Mouse (Mus musculus): ENCODE data around the gene Olfr61.
A peak's percentile ranks its signal among the peaks of the same experiment; 100 is the strongest.
"Not testable (repeated sequence)": the region's sequence is repeated elsewhere in the genome, so short reads cannot be mapped to it uniquely, and the experiment has no call there.

The Olfr61 gene

DNA sequence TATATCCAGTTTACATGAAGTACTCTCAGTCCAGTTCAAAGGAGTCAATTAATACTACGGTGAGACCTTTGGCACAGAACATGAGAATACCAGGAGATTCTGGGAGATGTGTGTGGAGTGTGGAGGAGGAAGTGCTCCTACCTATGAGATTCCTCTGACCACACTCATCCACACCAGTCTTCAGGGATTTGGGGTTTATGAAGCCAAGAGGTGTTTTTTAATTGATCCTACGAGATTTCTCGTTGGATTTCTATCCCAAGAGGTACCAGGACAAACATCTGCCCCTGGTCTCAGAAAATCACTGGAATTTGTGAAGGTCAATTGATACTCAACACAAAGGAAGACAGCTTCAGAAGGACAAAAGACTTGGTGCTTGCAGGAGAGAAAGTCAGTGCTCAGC, at the start of gene Olfr61:
TSS of gene Olfr61 (plus strand) at position 301 of the 400 bp plus-strand sequence.
- DNase-seq (ENCODE audit: low read depth, low spot score) = not testable (repeated sequence)

DNA sequence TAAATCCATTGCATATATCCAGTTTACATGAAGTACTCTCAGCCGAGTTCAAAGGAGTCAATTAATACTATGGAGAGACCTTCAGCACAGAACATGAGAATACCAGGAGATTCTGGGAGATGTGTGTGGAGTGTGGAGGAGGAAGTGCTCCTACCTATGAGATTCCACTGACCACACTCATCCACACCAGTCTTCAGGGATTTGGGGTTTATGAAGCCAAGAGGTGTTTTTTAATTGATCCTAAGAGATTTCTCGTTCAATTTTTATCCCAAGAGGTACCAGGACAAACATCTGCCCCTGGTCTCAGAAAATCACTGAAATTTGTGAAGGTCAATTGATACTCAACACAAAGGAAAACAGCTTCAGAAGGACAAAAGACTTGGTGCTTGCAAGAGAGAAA, 27.8 kb upstream of the Olfr61 start, which contains the start of gene Olfr46:
TSS of gene Olfr46 (plus strand) at position 301 of the 400 bp plus-strand sequence.
- DNase-seq (ENCODE audit: low read depth, low spot score) = not testable (repeated sequence)

DNA sequence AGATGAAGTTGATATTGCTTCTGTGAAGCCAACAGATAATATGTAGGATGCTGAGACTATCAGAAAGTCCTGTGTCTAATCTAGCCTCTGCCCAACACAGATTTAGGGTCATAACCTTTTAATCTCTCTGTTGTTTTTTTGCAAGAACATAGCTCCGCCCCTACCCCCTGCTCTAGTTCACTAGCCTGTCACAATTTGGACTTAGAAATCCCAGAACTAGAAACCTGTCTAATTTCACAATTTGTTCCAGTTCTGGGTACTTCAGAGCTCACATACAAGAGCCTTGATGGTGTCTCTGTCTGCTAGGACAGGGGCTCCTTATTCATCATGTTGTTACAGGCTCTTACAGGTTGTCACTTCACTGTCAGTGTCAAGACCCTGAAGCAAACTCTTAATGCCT, 1.8 kb downstream of the Olfr61 start:
- no peak for DNase-seq (ENCODE audit: low read depth, low spot score)

DNA sequence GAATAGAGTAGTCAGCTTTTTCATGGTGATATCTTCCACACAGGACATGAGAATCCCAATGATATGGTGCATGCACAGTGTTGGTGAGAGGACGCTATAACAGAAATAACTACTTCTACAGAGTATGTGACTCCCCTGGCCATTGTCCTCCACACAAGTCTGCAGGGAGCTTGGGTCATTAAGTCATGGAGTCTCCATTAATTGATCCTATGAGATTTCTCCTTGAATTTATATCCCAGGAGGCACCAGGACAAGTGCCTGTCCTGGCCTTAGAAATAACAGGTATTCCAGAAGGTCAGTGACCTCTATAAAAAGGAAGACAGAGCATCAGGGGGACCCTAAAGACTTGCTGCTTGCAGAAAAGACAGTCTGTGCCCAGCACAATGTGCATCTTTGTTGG, 17.4 kb downstream of the Olfr61 start, which contains the start of gene Olfr53:
TSS of gene Olfr53 (plus strand) at position 301 of the 400 bp plus-strand sequence.
- DNase-seq (ENCODE audit: low read depth, low spot score) = no peak

DNA sequence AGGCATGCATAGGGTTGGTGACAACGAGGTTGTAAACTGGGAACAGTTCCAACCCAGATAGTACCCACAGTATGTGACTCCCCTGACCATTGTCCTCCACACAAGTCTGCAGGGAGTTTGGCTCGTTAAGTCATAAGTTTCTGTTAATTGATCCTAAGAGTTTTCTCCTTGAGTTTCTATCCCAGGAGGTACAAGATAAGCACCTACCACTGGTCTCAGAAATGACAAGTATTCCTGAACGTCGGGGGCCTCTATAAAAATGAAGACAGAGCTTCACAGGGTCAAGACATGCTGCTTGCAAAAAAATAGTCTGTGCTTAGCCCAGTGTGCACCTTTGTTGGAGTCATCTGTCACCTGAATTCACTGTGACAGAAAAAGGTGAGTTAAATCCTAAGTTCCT, 30.9 kb downstream of the Olfr61 start, which contains the start of gene Olfr539:
TSS of gene Olfr539 (plus strand) at position 301 of the 400 bp plus-strand sequence.
- no peak for DNase-seq (ENCODE audit: low read depth, low spot score)

DNA sequence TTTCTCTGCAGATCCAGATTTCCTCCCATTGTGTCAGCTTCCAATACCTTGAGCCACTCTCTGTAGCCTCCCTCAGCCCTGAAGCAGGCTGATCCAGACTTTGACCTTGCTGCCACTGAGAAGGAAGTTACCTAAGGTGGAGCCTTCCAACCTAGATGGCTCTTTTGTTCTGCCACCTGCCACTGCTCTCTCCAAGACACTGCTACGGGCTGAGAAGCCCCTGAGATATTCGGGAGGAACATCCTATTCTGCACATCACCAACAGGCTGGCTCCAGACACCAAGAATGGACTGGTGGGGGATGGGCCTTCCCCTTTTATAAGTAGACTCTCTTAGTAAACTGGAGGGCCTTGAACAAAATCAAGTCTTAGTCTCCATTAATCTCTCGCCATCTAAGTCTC, 41.9 kb downstream of the Olfr61 start:
- DNase-seq (ENCODE audit: low read depth, low spot score) = not testable (repeated sequence)

DNA sequence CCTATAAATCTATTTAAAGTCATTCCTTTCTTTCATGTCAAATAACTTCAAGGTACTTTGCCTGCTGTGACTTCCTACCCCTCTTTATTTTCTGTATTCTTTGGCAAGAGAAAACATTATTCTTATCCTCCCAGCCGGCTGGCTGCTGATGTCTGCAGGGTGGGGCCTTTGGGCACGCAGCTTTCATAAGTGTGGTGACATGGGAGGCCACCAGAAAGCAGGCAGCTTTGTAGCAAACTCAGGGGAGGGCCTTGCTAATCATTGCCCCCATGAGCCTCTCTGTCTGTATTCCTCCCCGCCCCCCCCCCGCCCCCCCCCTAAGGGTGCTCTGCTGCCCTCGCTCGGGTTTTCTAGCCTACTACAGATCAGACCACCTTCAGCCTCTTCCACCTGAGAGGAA, 47.1 kb downstream of the Olfr61 start:
- peak; percentile 2 for DNase-seq (ENCODE audit: low read depth, low spot score)

DNA sequence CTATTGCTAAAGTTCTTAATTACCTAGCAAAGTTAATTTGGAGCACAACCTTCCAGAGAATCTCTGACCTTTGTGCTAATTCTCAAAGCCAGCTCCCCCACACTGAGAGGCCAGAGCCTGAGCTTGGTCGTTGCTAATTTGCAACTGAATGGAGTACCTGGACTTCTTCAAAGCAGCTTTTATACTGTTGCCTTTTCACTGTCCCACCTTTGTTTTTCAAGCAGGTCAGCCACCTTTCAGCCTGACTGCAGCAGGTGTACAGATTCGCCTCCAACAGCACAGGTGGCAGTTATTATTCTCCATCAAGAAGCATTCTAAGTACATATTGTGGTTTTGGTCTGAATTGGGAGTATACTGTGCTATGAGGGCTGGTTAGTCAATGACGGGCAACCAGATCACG, 50.8 kb downstream of the Olfr61 start:
- not testable (repeated sequence) for DNase-seq (ENCODE audit: low read depth, low spot score)

DNA sequence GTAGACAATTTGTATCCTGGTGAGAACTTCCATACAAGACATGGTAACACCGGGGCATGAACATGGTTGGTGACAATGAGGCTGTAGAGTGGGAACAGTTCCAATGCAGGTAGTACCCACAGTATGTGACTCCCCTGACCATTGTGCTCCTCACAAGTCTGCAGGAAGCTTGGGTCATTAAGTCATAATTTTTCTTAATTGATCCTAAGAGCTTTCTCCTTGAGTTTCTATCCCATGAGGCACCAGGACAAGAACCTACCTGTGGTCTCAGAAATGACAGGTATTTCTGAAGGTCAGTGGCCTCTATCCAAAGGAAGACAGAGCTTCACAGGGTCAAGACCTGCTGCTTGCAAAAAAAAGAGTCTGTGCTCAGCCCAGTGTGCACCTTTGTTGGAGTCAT, 52.9 kb downstream of the Olfr61 start, which contains the start of gene Olfr45:
TSS of gene Olfr45 (plus strand) at position 301 of the 400 bp plus-strand sequence.
- DNase-seq (ENCODE audit: low read depth, low spot score) = no peak

Data from mesoderm, embryonic 11.5 days (tissue).